Mouse (Mus musculus) erythroblast, embryonic 14.5 days (primary cell): ENCODE data around the gene Gpr19.

ENCODE experiments used
- GATA1 ChIP-seq: IDR thresholded peaks from 2 replicates; pipeline ENCODE4 v1.6.1; 2012; ENCODE audit warnings: low read length, inconsistent platforms, mixed read lengths
- TAL1 ChIP-seq: IDR thresholded peaks from 3 replicates; pipeline ENCODE4 v1.6.1; 2012; ENCODE audit warnings: low read length, inconsistent platforms, mixed read lengths

GRCm38 (mm10) chr6:134840346-134840745 lies 58.0 kb downstream of the Gpr19 start:
- TF ChIP-seq GATA1 (no peak), TAL1 (no peak)
